Mouse (Mus musculus) heart, postnatal 25 days (tissue): ENCODE measurements at regions not wholly inside any gene's neighbourhood (a gene's known extent, or its start where the extent isn't known, plus 50 kb on each side); places are given as distances from the start of the nearest gene placed in this dataset.

Experiments used
- DNase-seq: peaks from one replicate; pipeline ENCODE4 v3.0.0; 2022; ENCODE audit warnings: low spot score
- intact Hi-C: fragments of 180-260 bp; cut with DNase I; formaldehyde crosslinking; loops from one replicate; pipeline ENCODE4 v1.15.1; 2025

DNA sequence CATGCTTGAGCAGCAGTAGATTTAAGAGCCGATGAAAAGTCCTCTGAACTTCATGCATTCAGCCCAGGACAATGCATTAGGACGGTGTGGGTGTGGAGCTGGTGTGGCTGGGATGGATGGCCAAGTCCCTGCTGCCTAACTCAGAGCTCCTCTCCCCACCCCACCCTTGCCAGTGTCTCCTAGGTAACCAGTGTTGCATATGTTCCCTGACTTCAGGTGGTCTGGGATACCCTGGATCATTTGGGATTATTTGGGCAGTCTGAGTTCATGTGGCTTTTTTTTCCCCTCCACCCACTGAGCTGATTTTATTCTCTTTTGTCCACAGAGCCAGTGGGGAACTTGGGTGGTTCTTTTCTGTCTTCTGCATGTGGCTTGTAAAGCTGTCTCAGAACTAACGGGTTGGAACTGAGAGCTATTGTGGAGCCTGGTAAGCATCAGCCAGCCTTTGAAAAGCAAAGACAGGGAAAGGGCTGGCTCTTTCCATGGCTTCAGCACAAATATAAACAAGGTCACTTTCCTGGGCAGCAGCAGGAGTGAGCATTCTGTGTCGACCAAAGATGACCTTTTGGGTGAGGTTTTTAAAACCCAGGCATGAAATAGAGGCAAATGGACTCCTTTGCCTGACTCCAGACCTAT, 205.1 kb upstream of the Bmp2 start:
- intact Hi-C loops: no loop called here

GRCm38 (mm10) chr2:133351306-133351705, 200.7 kb upstream of the Bmp2 start:
- no peak for DNase-seq
- intact Hi-C loops: no loop called here

More for the DNA sequence above, 205.1 kb upstream of the Bmp2 start:
- no peak for DNase-seq

- intact Hi-C loops: no loop called here
Observed at GRCm38 (mm10) chr2:133352800-133353199, 199.2 kb upstream of the Bmp2 start.

GRCm38 (mm10) chr2:133362693-133363443, 189.1 kb upstream of the Bmp2 start:
- DNase-seq: no peak
- intact Hi-C loops: no loop called here

More at GRCm38 (mm10) chr2:133352800-133353199, 199.2 kb upstream of the Bmp2 start:
- no peak for DNase-seq

DNA sequence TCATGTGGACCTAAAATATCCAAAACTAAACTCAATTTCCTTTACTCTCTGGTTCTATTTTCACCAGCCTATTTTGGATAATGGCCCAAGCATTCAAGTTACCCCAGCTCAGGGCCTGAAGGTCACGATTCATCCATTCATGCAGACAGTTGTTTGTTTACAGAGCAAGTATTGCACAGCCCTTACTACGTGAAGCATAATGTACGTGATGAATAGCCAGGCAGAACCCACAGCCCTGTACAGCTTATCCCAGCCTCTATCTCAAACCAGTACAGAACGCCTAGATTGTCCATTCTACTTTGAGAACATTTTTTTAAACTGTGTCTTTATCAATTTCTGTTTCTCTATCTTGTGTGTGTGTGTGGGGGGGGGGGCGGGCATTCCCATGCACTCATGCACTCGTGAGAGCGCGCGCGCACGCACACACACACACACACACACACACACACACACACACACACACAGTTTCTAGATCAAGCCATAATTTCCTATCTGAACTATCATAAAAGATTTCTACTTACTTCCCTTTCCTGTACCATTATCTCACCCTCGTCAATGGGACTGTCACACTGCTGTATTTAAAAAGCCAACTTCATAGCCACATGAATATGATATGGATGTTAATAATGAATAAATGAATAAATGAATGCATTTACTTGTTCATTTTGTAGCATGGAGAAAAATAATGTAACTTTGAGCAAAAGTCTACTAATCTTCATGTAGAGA, 180.3 kb upstream of the Bmp2 start:
- DNase-seq: no peak

GRCm38 (mm10) chr2:133373543-133373942, 178.4 kb upstream of the Bmp2 start:
- intact Hi-C loops: no loop called here
- no peak for DNase-seq

More for the DNA sequence above, 180.3 kb upstream of the Bmp2 start:
- intact Hi-C loops: no loop called here

DNA sequence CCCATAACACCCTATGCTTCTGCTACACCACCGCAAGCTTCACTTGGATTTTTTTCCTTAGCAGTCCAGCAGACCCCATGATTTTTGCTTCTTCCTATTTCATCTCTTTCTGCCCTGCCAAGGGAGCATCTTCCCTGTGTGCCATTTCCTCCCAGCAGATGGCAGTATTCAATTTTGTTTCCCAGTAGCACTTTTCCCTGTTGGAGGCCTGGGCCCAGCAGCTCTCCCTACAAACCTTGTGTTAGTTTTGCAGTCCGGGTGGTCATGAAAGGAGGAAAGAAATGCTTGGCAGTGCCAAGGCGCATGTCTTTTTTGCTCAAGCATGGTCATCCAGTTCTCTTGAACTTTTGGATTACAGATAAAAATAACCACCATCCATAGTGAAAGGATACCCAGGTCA, 170.9 kb upstream of the Bmp2 start:
- DNase-seq: no peak
- intact Hi-C loops: loop anchor here (10.0 kb wide), 1 partner anchor 164 kb away; no protein-coding TSS in a partner anchor

DNA sequence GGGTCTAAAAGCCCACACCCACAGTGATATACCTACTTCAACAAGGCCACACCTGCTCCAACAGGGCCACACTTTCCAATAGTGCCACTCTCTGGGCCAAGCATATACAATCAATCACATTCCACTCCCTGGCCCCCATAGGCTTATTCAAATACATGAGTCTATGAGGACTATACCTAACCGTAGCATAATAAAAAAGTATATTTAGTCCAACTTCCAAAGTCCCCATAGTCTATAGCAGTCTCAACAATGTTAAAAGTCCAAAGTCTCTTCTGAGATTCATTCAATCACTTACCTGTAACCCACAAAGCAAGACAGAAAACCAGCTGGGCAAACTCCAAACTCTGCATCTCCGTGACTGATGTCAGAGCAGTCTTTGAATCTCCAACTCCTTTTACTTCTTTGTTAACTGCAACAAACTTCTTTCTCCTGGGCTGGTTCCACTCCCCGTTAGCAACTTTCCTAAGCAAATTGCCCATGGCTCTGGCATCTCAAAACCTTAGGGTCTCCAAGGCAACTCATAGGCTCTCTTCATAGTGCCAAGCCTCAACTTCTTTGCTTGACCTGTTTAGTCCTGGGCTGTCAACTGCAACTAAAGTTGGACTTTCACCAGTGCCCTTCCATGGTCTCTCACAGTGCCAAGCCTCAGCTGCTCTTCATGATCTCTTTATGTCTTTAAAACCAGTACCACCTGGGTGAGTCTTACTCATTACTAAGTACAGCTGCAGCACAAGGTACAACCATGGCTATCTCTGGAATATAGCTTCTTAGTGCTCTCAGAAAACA, 168.6 kb upstream of the Bmp2 start:
- intact Hi-C loops: loop anchor here (10.0 kb wide), 1 partner anchor 161 kb away; no protein-coding TSS in a partner anchor
- DNase-seq: no peak

GRCm38 (mm10) chr2:133385297-133385696, 166.7 kb upstream of the Bmp2 start:
- intact Hi-C loops: loop anchor here (10.0 kb wide), 1 partner anchor 160 kb away; no protein-coding TSS in a partner anchor

GRCm38 (mm10) chr2:133387349-133387748, 164.6 kb upstream of the Bmp2 start:
- intact Hi-C loops: loop anchor here (10.0 kb wide), 1 partner anchor 157 kb away; no protein-coding TSS in a partner anchor
- DNase-seq: no peak

More at GRCm38 (mm10) chr2:133385297-133385696, 166.7 kb upstream of the Bmp2 start:
- DNase-seq: no peak

- intact Hi-C loops: no loop called here
- no peak for DNase-seq
Observed at GRCm38 (mm10) chr2:133392298-133392697, 159.7 kb upstream of the Bmp2 start.

DNA sequence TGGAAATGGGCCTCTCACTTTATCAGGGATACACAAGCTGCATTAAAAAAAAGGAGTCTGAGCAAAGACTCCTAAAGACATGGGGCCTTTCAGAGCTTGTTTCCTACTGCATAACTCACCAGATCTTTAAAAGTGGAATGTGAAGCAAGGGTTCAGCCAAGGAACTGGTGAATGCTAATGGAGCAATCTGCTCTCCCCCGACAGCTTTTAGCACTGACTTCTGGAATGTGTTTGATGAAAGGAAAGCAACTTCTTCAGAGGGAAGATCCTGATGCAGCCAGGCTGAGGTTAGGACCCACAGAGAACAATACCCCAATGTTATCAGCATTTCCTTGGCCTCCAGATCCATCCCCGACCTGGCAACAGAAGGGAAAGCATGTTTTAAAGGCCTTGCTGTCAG, 154.4 kb upstream of the Bmp2 start:
- no peak for DNase-seq
- intact Hi-C loops: no loop called here

GRCm38 (mm10) chr2:133399059-133399690, 152.8 kb upstream of the Bmp2 start:
- no peak for DNase-seq
- intact Hi-C loops: no loop called here

GRCm38 (mm10) chr2:133400963-133401362, 151.0 kb upstream of the Bmp2 start:
- DNase-seq: no peak
- intact Hi-C loops: no loop called here

DNA sequence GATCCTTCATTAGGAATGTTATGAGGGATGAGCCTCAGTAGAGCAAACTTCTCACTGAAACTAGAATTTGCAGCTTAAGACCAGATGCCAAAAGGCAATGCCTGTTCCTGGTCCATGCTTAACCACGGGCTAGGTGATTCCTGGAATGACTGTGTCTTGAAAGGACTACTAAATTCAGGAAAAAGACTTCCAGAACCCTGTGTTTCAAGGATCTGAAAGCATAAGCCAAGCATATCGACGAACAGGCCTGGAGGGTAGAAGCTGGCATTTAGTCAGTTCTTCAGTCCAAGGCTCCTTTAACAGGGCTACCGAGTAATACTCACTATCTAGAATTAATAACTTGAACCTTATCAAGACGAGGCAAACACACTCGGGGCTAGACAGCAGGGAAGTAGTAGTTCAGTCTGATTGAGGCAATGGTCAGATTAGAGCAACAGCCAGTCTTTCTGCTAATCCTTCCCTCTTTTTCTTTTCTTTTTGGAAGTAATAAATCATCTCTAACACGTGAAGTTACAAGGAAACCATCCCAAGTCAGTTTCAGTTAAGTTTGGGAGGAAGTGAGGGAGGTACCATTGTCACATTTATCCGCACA, 134.9 kb upstream of the Bmp2 start:
- no peak for DNase-seq
- intact Hi-C loops: no loop called here

GRCm38 (mm10) chr2:133419686-133420303, 132.2 kb upstream of the Bmp2 start:
- intact Hi-C loops: no loop called here
- no peak for DNase-seq

- intact Hi-C loops: no loop called here
Observed at GRCm38 (mm10) chr2:133425538-133425937, 126.4 kb upstream of the Bmp2 start.

DNA sequence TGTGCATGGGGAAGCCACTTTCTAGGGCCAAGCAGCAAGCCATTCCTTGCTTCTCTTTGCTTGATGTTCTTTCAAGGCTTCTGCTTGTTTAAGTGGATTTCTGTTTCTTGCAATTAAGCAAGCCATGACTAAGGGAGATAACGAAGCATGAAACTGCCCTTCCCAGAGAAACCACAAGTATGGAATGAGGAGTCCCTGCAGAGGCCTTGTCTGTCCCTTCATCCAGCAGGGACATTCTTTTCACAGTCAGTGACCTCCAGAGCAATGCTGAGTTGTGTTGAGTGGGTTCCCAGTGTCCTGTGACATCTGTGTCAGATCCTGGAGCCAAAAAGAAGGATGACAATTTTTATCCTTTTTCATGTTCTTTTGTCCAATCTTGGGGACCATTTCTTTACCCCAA, 124.9 kb upstream of the Bmp2 start:
- DNase-seq: no peak
- intact Hi-C loops: no loop called here

More at GRCm38 (mm10) chr2:133425538-133425937, 126.4 kb upstream of the Bmp2 start:
- no peak for DNase-seq
